Mouse (Mus musculus): ENCODE measurements around the gene Cyb5d2.

DNA sequence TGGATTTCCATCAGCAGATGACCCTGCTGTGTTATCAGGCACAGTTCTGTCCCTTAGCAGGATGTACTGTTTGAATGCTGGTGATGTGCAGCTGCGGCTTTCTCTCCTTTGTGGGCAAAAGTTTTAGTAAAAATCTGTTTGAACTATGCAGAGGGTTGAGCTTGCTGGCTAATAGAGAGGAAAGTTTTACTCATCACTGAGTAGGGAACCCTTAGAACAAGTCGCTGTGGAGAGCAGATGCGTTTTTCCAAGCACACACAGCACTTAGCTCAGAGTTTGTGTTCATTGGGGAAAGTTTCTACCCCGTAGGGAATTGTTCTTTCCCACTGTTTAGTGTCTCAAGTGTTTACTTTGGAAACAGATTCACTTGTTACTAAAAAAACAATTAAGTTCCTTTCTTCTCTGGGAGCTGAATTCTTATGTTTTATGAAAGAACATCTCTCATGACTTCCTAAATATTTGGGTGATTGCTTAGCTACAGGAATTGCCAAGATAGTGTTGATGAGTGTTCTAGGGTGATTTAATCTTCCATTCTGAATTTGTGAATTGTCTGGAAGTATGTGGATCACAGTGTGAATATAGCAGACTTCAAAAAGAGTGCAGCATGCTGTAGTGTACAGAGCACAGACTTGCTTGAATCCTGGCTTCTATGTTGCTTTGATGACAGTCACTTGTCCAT, 61.0 kb downstream of the Cyb5d2 start:
- no peak for TF ChIP-seq CTCF (IDR thresholded peaks at IDR 0.05; ENCODE audit: low read depth)
- TF ChIP-seq EP300 (optimal IDR thresholded peaks at IDR 0.05): no peak
